Mouse (Mus musculus) kidney, embryonic 14.5 days (tissue): Measurements from ENCODE around the gene Slc25a3. TPM values are rescaled to one million over a fixed set of nuclear protein-coding genes. Genes with fewer than 3 reads are reported as not detected.

Experiments
- ATAC-seq: fragments of 200-750 bp; cut with Nextera tagmentation; 2 replicates; pipeline ENCODE4 v1.8.0; 2017; ENCODE audit warnings: moderate number of reproducible peaks, mild to moderate bottlenecking, moderate TSS enrichment, moderate library complexity; ENCODE audit not compliant: low FRiP score, low TSS enrichment
- H3K27ac ChIP-seq: fragments of 300-500 bp; sonication (generic); 2 replicates; pipeline ENCODE4 v1.5.1; 2014; ENCODE audit warnings: low read depth, mild to moderate bottlenecking, low read length, moderate library complexity, mixed read lengths
- H3K27me3 ChIP-seq: fragments of 300-500 bp; sonication (generic); 2 replicates; pipeline ENCODE4 v1.6.1; 2014; ENCODE audit warnings: mild to moderate bottlenecking, low read length; ENCODE audit not compliant: control insufficient read depth, insufficient read depth
- H3K36me3 ChIP-seq: fragments of 300-500 bp; sonication (generic); 2 replicates; pipeline ENCODE4 v1.6.1; 2014; ENCODE audit warnings: low read length, mixed read lengths; ENCODE audit not compliant: control insufficient read depth, insufficient read depth
- H3K4me1 ChIP-seq: fragments of 300-500 bp; sonication (generic); 2 replicates; pipeline ENCODE4 v1.6.1; 2014; ENCODE audit warnings: low read length, mixed read lengths; ENCODE audit not compliant: control insufficient read depth, insufficient read depth
- H3K4me2 ChIP-seq: fragments of 300-500 bp; sonication (generic); replicated peaks from 2 replicates; pipeline ENCODE4 v1.6.1; 2014; ENCODE audit warnings: low read depth, mild to moderate bottlenecking, low read length
- H3K4me3 ChIP-seq: fragments of 300-500 bp; sonication (generic); 2 replicates; pipeline ENCODE4 v1.5.1; 2014; ENCODE audit warnings: mild to moderate bottlenecking, low read length
- H3K9ac ChIP-seq: fragments of 300-500 bp; sonication (generic); 2 replicates; pipeline ENCODE4 v1.6.1; 2014; ENCODE audit warnings: low read depth, mild to moderate bottlenecking, low read length, moderate library complexity
- H3K9me3 ChIP-seq: fragments of 300-500 bp; sonication (generic); 2 replicates; pipeline ENCODE4 v1.6.1; 2016; ENCODE audit warnings: low read length; ENCODE audit not compliant: control insufficient read depth
- WGBS: fragments of 180-500 bp; shearing (Covaris S2); extraction: QIAGEN DNeasy Blood & Tissue Kit; methylation state at CpG from one replicate; pipeline ENCODE4 v1.1.7; 2014; 5-methylcytosine and 5-hydroxymethylcytosine counted together
- polyA plus RNA-seq: library from polyadenylated mRNA; unstranded; fragments of >200 nt; fragmentation: Nextera tagmentation; extraction: Ambion mirVana; gene quantifications from 2 replicates; pipeline ENCODE4 v1.2.1, GENCODE M21; 2014

Gene Slc25a3
- polyA plus RNA-seq: 544 and 625 TPM in 2 replicates

GRCm38 (mm10) chr10:91123828-91124822, at the start of gene Slc25a3:
Gene Slc25a3, minus strand, starts transcription at chr10:91124059.
- Histone ChIP-seq H3K27me3 (no peaks in the 10 kb centered on the region), H3K27ac (peak within 1 kb of the TSS; percentile 87), H3K9ac (peak within 1 kb of the TSS; percentile 98), H3K36me3 (peaks cover 32% of the 10 kb centered on the region), H3K4me3 (peak within 1 kb of the TSS; percentile 100), H3K4me1 (peaks cover 14% of the 10 kb centered on the region), H3K4me2 (peak within 1 kb of the TSS; percentile 55), H3K9me3 (no peaks in the 10 kb centered on the region)
- WGBS: 11% methylated on average over 59 of the region's 59 CpGs
- ATAC-seq: peak; percentile 99

DNA sequence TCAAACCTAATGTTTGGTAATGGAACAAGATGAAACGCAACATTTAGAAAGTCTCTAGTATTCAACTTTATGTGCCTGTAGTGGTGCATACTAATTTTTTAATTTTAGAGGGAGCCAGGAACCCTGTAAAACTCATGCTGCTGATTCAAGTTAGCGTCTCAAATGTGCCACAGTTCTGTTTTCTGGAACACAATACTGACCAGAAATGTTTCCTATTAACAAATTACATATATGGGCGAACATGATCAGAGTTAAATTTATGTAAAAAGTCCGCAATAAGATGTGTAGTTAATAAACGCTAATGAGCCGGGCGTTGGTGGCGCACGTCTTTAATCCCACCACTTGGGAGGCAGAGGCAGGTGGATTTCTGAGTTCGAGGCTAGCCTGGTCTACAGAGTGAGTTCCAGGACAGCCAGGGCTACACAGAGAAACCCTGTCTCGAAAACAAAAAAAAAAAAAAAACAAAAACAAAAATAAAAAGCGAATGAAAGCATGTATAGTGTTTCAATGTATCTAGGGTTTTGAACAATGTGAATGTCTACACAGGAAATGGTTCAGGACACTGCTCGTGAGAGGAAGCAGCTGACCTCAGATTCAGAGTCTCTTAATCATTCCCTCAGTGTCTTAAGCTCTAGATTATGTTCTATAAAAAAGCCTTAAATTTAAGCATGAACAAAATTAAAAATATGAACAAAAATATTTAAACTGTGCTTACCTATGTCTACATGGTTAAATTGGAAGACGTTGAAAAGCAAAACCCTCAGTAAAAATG, 48.7 kb upstream of the Slc25a3 start:
- Histone ChIP-seq H3K27ac (peak overlapping the region; percentile 100), H3K4me2 (peak overlapping the region; percentile 72), H3K9me3 (no peaks in the 10 kb centered on the region), H3K9ac (peak overlapping the region; percentile 100), H3K27me3 (no peaks in the 10 kb centered on the region), H3K4me3 (peak overlapping the region; percentile 94), H3K36me3 (no peaks in the 10 kb centered on the region), H3K4me1 (peaks cover 14% of the 10 kb centered on the region)
- WGBS: 82% methylated on average over 14 of the region's 14 CpGs
- ATAC-seq: no peak

DNA sequence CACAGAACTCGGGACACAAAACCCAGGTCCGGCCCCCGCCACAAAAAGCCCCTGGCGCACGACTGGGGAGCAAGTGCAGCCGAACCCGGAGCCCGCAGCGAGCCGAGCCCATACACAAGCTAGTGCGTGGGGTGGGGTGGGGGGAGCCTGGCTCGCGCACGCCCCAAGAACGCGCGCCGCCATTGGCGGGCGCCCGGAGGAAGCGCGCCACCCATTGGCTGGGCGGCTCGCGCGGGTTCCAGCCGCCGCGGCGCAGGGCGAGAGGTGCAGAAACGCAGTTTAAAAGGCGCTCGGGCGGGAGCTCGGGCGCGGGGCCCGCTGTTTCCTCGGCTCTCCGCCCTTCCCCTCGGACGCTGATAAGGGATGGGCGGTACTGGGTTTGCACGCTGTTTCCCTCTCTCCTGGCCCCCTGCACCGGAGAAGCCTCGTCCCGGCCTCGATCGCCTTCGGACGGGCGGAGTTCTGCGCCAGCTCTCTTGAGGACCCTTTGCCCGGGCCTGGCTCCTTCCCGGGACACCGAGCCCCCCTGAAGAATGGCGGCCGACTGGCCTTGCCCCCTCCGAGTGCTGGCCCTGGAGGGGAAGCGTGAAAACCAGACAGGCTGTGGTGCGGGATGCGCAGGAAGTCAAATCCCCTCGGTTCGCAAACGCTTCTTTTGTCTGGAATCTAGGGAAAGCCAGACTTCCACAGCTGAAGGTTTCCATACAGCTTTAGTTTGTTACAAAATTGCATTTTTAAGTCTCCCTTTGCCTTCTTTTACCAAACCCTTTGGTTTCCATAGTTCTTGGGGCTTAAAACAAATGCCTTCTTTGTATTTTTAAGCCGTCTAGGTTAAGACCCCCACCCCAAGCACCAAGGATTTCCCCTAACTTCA, 47.8 kb upstream of the Slc25a3 start:
- Histone ChIP-seq H3K9me3 (no peaks in the 10 kb centered on the region), H3K4me3 (peak overlapping the region; percentile 94), H3K27me3 (no peaks in the 10 kb centered on the region), H3K27ac (peak overlapping the region; percentile 100), H3K9ac (peak overlapping the region; percentile 100), H3K36me3 (0 out of 2 replicates have a peak, but pooled peaks cover 4% of the 10 kb centered on the region), H3K4me1 (peaks cover 22% of the 10 kb centered on the region), H3K4me2 (peak overlapping the region; percentile 72)
- peak; percentile 98 for ATAC-seq
- under 1% methylated on average over 68 of the region's 68 CpGs for WGBS

GRCm38 (mm10) chr10:91171041-91171440, 47.2 kb upstream of the Slc25a3 start:
- Histone ChIP-seq H3K27me3 (no peaks in the 10 kb centered on the region), H3K9ac (peak overlapping the region; percentile 100), H3K36me3 (peaks cover 4% of the 10 kb centered on the region; the same call in 1 of the 2 replicates), H3K9me3 (no peaks in the 10 kb centered on the region), H3K4me1 (peaks cover 29% of the 10 kb centered on the region), H3K27ac (peak overlapping the region; percentile 100), H3K4me2 (peak overlapping the region; percentile 61), H3K4me3 (peak overlapping the region; percentile 94)
- ATAC-seq: peak; percentile 60; the same call in 1 of the 2 replicates
- under 1% methylated on average over 44 of the region's 59 CpGs for WGBS

DNA sequence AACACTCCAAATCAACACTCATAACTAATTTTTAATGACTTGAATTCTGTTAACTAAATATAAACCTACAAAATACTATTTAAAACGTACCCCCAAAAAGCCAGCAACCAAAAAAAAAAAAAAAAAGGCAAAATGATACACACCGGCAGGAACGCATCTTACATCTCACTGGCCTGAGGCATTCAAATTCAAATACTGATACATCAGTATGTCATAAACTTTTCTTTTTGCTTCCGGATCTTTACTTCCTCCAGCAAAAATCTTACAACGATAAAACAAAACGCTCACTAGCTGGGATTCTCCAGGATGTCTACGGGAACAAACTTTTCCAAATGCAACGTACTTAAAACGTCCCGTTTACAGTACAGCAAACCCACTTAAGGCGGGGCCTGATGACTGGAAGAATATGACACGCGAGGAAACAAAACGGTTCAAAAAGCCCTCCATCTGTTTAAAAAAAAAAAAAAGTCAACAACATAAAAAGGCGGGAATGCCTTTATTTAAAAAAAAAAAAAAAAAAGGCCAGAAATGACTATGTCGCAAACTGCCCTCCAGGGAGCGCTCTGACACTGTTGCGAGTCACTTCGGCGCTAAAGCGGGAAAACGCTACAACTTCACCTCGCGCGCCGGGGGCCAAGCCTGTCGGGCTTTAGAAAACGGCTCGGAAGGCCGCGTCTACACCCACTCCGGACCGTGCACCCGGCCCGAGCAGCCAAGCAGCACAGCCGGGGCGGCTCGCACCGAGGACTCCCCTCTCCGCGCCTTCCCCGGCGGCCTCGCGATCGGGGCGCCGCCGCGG, 46.5 kb upstream of the Slc25a3 start:
- H3K4me1 ChIP-seq: peaks cover 31% of the 10 kb centered on the region
- peak overlapping the region; percentile 94 for H3K4me3 ChIP-seq
- peak overlapping the region; percentile 61 for H3K4me2 ChIP-seq
- H3K27ac ChIP-seq: peak overlapping the region; percentile 100
- H3K27me3 ChIP-seq: no peaks in the 10 kb centered on the region
- under 1% methylated on average over 50 of the region's 50 CpGs for WGBS
- H3K9ac ChIP-seq: peak overlapping the region; percentile 100
- H3K9me3 ChIP-seq: no peaks in the 10 kb centered on the region
- peaks cover 6% of the 10 kb centered on the region; the same call in 1 of the 2 replicates for H3K36me3 ChIP-seq
- peak; percentile 34; the same call in 1 of the 2 replicates for ATAC-seq

DNA sequence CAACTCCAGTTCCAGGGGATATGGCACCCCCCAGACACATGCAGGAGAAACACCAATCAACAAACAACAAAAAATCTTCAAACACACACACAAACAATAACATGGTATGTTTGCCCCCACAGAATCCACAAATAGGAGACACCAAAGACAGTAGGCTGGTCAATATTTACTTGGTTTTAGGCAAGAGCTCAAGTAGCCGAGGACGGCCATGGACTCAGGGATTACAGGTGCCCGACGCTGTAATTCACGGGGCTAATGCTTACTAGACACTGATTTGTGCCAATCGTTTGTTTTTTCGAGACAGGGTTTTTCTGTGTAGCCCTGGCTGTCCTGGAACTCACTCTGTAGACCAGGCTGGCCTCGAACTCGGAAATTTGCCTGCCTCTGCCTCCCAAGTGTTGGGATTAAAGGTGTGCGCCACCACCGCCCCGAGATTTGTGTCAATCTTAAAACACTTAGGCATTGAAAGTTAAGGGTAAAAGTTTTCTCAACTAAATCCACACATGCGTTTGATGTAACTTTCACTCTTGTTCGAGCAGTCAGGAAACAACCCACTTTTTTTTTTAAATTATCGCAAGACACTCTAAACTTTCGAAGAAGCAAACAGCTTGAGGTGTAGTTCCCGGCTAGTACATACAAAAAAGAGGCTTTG, 45.7 kb upstream of the Slc25a3 start:
- H3K36me3 ChIP-seq: peaks cover 10% of the 10 kb centered on the region
- no peaks in the 10 kb centered on the region for H3K9me3 ChIP-seq
- ATAC-seq: no peak
- peak overlapping the region; percentile 61 for H3K4me2 ChIP-seq
- H3K4me1 ChIP-seq: peaks cover 31% of the 10 kb centered on the region
- 34% methylated on average over 17 of the region's 17 CpGs for WGBS
- H3K9ac ChIP-seq: peak overlapping the region; percentile 100; the same call in 1 of the 2 replicates
- H3K27me3 ChIP-seq: no peaks in the 10 kb centered on the region
- H3K4me3 ChIP-seq: peak overlapping the region; percentile 94
- H3K27ac ChIP-seq: no peak overlapping the region

- Histone ChIP-seq H3K9ac (peak overlapping the region; percentile 7; the same call in 1 of the 2 replicates), H3K4me3 (peak overlapping the region; percentile 94; the same call in 1 of the 2 replicates)
These were observed 43.5 kb upstream of the Slc25a3 start for GRCm38 (mm10) chr10:91167352-91167751.

More at GRCm38 (mm10) chr10:91167352-91167751, 43.5 kb upstream of the Slc25a3 start:
- peak overlapping the region; percentile 61 for H3K4me2 ChIP-seq
- no peaks in the 10 kb centered on the region for H3K27me3 ChIP-seq
- H3K27ac ChIP-seq: no peak overlapping the region
- H3K4me1 ChIP-seq: peaks cover 31% of the 10 kb centered on the region
- no peak for ATAC-seq
- H3K36me3 ChIP-seq: peaks cover 29% of the 10 kb centered on the region
- WGBS: 56% methylated on average over 7 of the region's 7 CpGs
- H3K9me3 ChIP-seq: no peaks in the 10 kb centered on the region
